Mouse (Mus musculus) B cell, adult 2 months (primary cell): Measurements from ENCODE around the gene Tbc1d23.
"Not testable (repeated sequence)": the region's sequence is repeated elsewhere in the genome, so short reads cannot be mapped to it uniquely, and the experiment has no call there.

Experiments used
- DNase-seq, 2 experiments: peaks; one replicate each; pipeline ENCODE4 v3.0.0; 2022

Tbc1d23 gene

DNA sequence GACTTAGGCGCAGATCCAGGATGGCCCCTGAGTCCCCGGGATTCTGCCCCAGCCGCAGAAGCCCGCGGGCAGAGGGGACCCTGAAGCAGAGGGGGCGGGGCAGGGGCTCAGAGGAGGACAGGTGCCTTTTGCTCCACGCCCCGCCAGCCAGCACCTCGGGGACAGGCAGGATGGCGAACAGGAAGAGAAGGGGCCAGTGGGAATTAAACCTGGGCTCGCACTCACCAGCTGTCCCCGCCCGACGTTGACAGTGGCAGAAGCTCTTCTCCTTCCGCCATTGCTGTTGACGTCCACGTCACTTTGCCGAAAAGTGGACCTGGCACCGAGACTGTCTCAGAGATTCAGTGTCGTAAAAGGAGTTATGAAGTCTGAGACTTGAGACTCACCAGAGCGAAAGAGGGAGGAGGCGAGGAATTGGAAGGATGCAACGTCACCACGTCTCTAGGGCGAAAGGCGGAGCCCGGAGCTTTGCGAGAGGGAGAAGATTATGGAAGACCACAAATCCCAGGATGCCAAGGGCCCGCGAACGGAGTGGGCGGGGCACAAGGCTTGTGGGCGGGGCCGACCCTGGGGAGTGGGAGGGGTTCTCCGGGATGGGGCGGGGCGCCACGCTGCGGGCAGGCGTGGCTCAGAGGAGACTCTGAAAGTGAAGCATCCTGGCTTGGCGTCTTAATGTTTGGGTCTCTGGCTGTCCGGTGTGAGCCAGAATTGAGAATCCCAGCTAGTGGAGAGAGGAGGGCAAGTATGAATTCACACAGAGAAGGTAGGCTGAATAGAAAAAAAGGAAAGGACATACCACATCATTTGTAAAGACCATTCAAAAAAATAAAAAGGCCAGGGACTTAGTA lies at the start of gene Tbc1d23:
Gene Tbc1d23, minus strand, starts transcription at position 416 of the 848 bp plus-strand sequence.
- DNase-seq, result peak; percentile 96

DNA sequence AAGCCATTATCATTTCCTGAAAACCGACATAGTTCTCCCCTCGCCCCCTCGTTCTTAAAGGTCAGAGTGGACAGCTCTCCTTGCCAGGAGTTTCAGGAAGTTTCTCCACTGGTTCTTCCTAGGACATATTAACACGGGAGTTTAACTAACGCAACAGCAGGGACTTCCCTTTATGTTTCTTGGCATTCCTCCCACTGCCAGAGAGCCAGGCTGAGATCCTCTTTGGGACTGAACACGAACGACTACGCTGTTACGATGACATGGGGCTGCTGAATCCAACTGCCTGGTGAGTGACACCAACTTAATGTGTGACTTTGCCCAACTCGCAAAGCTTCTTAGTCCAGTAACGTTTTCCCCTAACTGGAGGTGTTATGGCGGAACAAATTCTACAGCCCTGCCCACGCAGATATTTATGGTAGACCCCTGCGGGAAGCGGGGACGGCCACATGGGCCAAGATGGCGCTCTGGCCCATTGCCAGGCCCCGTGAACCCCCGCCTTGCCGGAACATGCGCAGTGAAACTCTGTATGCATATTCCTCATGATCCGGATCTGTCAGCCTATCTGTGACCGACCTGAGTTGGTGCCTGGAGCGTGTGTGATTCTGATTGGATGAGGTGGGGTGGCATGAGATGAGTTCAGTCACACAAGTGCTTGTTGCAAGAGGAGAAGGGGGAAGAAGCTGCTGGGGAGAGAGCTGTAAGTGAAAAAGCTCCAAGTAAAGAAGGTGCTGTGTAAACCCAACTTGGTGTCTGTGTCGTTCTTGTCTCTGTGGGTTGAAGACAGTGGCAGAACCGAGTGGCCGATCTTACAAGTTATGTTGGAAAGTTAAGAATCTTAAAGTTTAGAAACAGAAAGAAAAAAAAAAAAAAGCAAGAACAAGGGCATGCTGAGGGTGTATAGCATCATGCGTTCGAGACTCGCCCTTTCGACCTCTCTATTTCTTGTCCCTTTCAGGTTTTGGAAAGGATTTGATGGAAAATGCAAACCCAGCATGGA lies 49.2 kb upstream of the Tbc1d23 start:
- DNase-seq, result no peak

DNA sequence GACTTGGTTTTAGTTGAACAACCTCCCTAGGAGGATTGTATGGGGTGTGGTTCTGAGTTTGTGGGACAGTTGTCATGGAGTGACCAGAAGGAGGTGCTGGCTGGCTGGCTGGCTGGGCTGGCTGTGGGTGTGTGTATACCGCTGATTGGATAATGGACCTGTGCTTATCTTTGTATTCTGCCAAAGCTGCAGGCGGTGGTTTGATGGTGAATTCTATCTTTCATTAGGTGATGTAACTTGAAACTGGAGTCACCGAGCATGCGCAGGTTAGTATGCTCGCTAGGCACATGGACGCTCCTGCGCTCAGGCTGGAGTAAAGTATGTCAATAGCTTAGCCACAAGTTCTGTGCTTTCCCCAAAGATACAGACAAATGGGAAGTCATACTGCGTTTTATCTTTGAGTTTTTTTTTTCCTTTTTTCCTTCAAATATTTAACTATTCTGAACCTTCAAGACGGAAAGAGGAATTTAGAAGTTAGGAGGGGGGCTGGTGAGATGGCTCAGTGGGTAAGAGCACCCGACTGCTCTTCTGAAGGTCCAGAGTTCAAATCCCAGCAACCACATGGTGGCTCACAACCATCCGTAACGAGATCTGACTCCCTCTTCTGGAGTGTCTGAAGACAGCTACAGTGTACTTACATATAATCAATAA lies 47.8 kb upstream of the Tbc1d23 start:
- DNase-seq, result no peak

DNA sequence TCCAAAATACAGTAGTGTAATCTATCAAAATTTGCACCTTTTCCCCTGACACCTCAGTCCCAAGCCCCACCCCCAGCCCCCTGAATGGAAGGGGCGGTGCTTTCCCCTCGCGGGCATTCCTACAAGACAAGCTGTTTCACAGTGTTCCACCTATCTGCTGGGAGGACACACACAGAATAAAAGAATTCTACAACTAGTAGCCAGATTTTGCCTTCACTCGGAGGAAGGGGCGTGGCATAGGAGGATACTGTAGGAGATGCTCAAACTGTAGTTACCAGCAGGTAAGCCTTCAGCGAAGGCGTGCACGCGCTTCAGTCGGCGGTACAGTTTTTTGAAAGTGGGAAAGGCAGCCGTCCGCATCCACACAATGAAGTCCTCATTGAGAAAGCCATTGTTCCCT lies 38.4 kb upstream of the Tbc1d23 start:
- no peak for DNase-seq

DNA sequence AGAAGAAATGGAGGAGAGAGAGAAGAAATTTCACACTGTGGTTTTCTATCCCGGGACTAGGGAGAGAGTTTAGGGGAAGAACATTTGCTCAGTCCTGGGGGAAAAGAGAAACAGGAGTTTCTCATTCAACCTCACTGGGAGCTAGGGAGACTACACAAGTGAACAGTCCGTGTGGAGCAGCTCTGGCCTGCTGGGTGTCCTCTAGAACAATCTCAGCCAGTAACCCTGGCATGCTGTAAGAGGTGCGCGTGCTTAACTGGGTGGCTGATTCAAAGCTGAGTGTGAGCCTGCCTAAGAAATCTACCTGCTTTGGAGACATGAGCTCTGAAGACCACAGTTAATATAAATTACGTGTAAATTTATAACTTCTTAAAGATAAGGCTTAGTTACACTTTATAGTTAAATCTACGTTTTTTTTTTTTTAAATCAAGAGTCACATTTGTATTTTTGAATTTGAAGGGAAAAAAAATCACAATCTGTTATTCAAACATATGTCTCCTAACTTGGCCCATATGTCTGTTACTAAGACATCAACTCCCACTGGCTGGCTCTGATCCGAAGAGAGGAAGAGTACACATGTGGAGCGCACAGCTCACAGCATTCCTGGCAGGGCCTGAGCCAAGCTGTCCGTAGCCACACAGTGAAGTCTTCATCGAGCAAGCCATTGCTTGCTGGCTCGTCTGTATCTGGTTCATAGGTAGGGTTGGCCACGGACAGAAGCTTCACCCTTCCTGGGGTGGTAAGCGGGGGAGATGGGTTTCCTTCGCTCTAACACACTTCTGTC lies 36.9 kb upstream of the Tbc1d23 start:
- DNase-seq, result no peak

DNA sequence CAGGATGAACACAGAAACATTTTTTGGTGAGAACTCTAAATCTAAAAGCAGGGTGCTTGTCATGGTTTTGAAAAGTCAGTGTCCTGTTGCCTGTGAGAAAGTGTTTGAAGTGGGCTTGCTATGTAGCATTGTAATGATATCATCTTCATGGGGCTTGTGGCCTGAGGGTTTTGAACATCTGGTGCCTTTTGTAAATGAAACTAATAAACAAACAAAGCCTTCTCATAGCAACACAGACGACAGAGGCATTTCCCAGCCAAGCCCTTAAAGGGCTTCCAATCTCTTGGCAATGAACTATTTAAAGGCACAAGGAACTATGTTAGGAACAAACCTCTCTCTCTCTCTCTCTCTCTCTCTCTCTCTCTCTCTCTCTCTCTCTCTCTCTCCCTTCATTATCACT lies 35.8 kb upstream of the Tbc1d23 start:
- no peak for DNase-seq

DNA sequence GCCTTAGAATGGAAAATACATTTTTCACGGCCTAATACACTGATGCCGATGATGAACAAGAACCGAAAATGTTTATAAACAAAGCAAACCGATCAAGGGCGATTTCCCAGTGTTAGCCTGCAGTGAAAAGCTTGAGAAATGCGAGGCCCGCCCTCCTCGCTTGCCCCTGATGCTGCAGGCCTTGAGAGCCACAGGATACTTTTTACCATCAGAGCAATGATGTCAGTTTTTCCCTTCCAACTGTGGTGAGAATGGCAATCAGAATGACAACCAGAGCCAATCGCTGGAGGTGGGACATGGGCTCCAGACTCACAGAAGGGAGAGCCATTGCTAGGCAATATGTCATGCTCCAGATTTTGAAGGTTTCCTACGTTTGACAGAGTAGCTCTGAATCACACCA lies 28.8 kb upstream of the Tbc1d23 start:
- DNase-seq, result peak; percentile 4 to 16

DNA sequence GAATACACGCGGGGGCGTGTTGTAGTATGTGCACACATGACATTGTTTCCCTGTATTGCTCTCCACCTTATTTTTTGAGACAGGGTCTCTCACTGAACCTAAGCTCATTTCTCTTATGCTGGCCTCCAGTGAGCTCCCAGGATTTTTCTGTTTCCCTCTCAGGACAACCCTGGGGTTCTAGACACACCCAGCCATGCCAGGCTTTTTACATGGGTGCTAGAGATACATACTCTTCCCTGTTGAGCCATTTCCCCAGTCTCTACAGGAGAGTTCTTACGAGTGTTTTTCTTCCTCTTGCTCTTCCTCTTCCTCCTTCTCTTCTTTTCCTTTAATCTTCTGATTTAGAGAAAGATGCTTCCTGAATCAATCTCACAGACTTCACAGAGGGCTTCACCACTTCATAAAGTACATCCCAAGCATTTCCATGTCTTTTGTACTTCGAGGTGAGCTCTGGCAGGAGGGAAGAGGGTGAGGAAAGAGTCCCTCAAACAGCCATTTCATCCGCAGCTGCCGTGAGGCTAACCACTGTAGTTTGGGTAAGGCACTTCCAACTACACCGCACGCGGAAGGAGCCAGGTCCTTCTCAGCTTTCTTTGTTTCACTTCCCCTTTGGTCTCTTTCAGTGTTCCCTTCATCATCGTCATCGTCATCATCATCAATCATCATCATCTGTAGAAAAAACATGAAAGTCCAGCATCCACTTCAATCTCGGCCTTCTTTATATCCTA lies 28.2 kb upstream of the Tbc1d23 start:
- peak; percentile 61 to 64 for DNase-seq

DNA sequence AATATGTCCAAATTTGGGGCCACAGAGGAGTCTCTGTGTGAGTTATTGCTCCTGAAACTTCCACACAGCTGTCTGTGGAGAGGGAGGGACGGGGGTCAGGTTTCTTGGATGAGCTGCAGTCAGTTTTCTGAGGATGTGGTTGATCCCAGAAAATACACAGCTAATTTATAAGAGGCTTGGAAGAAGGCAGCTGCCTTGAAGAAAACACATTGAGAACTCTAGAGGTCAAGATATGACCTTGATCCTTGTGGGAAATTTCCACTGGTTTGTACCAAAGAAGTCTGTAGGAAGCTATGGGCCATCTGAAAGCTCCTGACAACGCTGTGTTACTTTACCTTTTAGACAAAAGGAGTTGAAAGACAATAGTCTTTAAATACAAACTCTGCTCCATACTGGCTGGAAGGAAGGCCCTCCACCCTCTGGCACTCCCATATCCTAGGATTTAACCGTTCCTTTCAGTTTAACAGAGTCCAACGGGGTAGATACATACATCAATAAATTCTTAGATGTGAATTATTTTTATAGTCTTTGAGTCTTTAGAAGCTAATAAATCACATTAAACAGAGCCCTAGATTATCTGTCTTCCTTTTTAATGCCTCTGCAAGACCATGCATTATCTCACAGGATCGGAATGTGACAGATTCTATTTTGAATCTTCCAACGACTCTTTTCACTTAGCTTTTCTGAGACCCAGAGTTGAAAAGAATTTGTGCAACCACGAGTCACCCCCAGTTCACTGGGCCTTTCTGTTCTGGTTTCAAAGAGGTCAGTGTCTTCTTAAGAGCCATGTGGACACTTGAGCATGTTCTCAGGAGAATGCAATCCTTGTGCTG lies 20.5 kb upstream of the Tbc1d23 start:
- DNase-seq, result no peak

DNA sequence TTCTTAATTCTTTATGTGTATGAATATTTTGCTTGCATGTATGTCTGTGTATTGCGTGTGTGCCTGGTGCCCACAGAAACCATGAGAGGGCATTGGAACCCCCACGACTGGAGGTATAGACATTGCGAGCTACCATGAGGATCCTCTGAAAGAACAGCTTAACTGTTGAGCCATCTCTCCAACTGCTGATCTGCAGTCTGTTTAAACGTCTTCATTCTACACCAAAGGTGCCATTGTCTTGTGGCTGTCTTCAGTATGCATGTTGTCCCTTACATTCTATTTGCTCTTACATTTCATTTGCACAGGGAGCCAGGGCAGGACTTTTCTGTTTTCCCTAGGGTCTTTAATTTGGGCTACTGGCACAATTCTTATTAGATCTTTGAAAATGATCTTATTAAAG lies 19.7 kb upstream of the Tbc1d23 start:
- no peak for DNase-seq

DNA sequence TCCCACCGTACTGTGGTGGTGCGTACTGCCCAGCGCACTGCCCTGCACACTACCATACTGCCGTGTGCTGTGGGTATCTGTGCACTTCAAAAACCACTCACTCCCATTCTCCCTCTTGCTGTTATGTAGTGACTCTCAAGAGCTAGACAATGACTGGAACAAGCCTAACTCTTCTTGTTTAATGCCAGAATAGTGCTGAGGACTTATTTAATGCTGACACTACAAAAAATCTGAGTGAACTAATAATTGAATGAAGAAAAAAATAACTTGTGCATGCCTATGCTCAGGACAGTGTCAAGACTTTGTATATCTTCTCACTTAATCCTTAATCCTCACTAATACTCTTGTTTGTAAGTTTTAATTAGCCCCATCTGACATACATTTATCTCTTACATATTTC lies 16.2 kb upstream of the Tbc1d23 start:
- DNase-seq, result no peak

DNA sequence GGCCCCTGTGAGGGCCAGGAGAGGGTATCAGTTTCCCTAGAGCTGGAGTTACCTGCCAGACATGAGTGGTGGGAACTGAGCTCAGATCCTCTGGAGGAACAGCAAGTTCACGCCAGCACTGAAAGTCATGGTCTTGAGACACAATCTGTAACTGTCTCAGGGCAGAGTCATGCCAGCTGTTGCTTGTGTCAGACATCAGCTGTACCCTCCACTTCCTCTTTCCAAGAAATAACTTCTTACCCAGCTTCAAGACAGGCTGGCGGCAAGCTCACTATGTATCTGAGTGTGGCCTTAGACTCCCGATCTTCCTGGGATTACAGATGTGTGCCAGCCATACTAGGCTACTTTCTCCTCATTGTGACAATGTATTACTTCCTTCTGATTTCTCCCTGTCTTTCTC lies 15.3 kb upstream of the Tbc1d23 start:
- DNase-seq, result peak; percentile 48 to 53

DNA sequence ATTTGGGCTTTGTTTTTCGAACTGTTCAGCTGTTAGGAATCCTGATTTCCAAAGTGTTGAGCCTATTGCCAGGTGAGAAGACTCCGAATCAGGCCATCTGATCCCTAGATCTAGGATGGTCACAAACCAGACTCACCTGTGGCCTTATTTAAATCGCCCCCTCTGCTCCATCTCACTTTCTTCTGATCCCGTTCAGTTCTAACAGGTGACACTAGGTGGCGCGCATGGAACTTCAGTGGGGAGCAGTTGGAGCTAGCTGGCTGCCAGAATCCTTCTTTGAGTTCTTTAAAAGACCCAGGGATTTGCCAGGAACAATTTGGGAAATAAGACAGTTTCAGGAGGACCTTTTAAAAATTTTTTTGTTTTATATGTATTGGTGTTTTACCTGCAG lies 12.5 kb upstream of the Tbc1d23 start:
- peak; percentile 82 to 83 for DNase-seq

DNA sequence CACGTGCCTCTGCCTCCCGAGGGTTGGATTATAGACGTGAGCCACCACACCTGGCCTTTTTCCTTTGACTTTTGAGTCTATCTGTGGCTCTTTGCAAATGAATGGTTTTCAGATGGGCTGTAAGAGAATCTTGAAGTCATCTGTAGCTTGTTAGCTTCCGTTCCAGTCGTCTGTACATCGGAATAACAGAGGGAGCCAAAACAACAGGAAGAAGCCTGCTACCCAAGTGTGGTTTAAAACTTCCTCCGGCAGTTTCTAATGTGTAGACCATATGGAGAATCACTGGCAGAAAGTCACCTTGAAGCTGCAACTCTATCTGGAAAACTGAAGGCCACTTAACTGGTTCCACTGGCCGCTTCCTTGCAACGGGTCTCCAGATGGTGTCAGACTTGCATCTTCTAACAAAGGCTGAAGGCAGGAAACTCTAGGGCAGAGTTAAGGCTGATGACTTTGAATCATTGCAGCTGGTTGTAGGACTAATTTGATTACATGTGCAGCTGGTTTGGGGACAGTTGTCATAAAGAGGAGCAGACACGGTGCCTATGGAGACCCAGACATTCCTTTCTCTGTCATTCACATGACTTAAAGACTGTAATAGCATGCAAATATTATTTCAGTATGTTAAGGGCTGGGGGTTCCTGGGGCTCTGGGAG lies 12.0 kb upstream of the Tbc1d23 start:
- DNase-seq, result peak in 1 of 2 experiments; percentile 14

DNA sequence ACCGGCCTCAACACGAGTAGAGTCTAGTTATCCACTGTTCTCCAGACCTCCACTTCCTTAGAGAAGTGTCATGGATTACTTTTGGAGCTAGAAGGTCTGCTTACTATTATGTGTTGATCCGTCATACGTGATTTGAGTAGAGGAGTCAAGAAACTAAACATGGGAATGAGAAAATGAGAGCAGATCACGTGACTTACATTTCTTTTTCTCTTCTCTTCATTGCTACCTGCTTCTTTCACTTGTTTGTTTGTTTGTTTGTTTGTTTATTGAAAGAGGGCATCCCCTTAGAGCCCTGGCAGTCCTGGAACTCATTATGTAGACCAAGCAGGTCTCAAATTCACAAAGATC lies 11.5 kb upstream of the Tbc1d23 start:
- no peak for DNase-seq

DNA sequence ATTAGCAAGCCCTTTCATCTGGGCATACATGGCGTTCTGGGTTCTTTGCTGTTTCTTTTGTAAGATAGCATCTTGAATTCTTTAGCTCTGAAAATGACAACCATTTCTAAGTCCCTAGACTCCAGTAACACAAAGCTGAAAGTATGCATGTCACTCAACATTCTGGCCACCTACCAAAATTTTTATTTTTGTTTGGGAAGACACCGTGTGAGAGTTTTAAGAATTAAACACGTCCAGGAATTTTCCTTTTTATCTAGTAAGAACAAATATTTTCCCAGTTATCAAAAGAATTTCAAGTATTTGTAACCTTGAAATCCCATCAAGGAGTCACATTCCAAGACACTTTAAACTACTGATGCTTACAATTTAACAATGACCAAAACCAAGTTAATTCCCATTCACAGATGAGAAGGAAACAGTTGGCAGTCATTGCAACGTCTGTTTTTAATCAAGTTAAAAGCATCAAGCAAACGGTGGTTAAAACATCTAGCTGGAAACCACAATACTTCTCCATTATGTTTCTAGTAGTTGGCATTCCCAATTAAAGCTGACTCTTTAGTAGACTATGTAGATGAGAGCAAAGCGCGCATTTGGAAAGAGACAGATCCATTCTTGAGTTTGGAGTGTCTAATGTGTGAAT lies 4.7 kb upstream of the Tbc1d23 start:
- DNase-seq, result no peak

DNA sequence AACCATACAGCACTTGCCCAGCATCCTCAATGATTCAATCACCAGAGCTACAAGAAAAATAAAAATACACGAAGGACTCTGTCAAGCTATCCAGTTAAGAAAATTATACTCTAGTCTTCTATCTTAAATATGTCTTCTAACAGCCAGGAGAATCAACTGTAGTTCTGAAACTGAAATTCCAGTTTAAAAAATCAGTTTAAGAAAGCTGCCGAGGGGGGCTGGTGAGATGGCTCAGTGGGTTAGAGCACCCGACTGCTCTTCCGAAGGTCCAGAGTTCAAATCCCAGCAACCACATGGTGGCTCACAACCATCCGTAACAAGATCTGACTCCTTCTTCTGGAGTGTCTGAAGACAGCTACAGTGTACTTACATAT lies 620 bp upstream of the Tbc1d23 start:
- DNase-seq, result not testable (repeated sequence)

DNA sequence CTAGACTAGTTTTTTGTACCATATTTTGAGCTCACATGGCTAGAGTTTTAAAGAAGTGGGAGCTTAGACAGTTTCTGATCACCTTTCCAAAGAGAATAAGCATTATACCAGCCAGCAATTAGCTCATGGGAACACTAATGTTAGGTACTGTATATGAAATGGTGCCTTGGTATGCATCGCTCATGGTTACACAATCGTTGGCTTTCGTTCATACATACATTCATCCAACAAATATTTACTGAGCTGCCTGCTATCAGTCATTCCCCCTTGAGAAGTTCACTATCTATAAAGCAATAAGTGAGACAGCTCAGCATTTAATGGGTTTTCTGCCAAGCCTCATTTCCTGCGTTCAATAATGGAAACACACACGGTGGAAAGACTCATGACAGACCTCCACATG lies 4.9 kb downstream of the Tbc1d23 start:
- DNase-seq, result no peak

DNA sequence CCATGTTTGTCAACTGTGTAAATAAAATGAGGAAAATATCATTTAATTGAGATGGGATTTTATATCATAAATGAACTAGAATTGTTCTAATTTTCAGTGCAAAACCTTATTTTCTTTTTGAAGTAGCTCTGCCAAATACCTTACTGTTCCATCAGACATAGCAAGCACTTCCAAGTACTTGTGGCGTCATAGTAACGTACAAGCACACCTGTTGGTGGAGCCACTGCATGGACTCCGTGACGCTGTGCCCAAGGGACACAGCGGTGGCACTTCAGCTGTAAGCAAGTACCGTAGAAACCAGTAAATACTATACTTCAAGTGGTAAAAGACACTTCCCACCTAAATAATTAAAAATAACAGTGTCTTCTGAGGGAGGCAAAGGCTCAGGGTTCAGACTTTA lies 10.9 kb downstream of the Tbc1d23 start:
- DNase-seq, result no peak

DNA sequence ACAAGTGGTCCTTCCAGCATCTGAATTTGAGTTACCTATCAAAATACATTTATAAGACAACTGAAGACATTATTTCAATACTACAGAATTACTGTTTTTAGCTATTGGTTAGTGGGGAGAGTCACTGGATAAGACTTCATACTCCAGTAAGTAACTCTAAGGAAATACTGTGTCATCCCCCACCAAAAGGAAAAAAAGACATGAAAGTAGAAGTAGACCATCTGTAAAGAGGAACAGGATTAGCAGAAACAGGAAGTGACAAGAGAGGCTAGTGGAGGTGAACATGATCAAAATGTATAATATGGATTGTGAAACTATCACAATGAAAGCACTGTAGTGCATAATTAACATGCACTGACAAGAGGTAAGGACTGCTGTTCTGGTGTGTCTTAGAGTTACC lies 15.3 kb downstream of the Tbc1d23 start:
- DNase-seq, result peak in 1 of 2 experiments; percentile 15
